Mouse (Mus musculus) bone marrow, adult 2 months (tissue): ENCODE data around the gene Unk. TPM values are rescaled to one million over a fixed set of nuclear protein-coding genes. Genes with fewer than 3 reads are reported as not detected.
"Not testable (repeated sequence)": the region's sequence is repeated elsewhere in the genome, so short reads cannot be mapped to it uniquely, and the experiment has no call there.

Experiments used
- H3K27ac ChIP-seq: fragments of 200-500 bp; 2 replicates; pipeline ENCODE4 v1.5.1; 2012; ENCODE audit warnings: low read depth, mild to moderate bottlenecking, control low read depth, inconsistent platforms, low read length; ENCODE audit not compliant: control insufficient read depth, poor library complexity, insufficient read depth
- H3K4me1 ChIP-seq: fragments of 200-500 bp; 2 replicates; pipeline ENCODE4 v1.6.1; 2011; ENCODE audit warnings: low read length; ENCODE audit not compliant: control insufficient read depth, insufficient read depth
- H3K4me3 ChIP-seq: fragments of 200-500 bp; replicated peaks from 2 replicates; pipeline ENCODE3; 2011; ENCODE audit warnings: mild to moderate bottlenecking, low read depth, low read length, control low read depth; ENCODE audit not compliant: control insufficient read depth
- CTCF ChIP-seq: fragments of 200-500 bp; IDR thresholded peaks from 2 replicates; pipeline ENCODE4 v1.5.1; 2011; ENCODE audit warnings: low read length, control low read depth; ENCODE audit not compliant: control insufficient read depth, insufficient read depth
- POLR2A ChIP-seq: fragments of 200-500 bp; IDR thresholded peaks from 2 replicates; pipeline ENCODE4 v1.6.1; 2011; ENCODE audit warnings: low read depth, mild to moderate bottlenecking, control low read depth, low read length, borderline replicate concordance; ENCODE audit not compliant: control insufficient read depth
- WGBS: fragments of 180-500 bp; shearing (Covaris S2); methylation state at CpG from one replicate; pipeline ENCODE4 v1.1.7; 2018; 5-methylcytosine and 5-hydroxymethylcytosine counted together
- polyA plus RNA-seq: library from polyadenylated mRNA; stranded (reverse); fragments of >200 nt; gene quantifications from 2 replicates; pipeline ENCODE4 v1.2.4, GENCODE M21; 2011; ENCODE audit warnings: low replicate concordance; ENCODE audit not compliant: missing spikeins, insufficient read depth, insufficient read length

Gene Unk
- polyA plus RNA-seq, 1 experiment: 43.0 TPM

DNA sequence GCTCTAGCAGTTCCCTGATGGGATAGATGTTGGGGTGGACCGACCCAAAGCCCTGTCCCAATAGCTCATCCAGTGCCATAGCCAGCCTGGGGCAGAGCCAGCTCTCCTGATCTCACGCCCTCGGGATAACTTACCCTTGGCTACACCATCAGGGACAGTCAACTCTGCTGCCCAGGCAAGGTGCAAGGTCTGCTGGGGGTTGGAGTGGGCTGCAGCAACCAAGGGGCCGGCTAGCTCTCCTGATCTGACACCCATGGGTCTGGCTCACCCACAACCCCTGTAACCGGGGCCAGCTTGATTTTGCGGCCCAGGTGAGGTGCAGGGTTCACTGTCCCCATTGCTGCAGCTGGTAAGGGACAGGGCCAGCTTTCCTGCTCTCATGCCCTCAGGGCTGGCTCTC, 61.5 kb downstream of the Unk start:
- Histone ChIP-seq H3K4me1 (peaks cover 1% of the 10 kb centered on the region; the same call in 1 of the 2 replicates), H3K4me3 (no peak overlapping the region), H3K27ac (no peak overlapping the region)
- WGBS: 83% methylated on average over 6 of the region's 6 CpGs
- TF ChIP-seq POLR2A (no peak), CTCF (no peak)

DNA sequence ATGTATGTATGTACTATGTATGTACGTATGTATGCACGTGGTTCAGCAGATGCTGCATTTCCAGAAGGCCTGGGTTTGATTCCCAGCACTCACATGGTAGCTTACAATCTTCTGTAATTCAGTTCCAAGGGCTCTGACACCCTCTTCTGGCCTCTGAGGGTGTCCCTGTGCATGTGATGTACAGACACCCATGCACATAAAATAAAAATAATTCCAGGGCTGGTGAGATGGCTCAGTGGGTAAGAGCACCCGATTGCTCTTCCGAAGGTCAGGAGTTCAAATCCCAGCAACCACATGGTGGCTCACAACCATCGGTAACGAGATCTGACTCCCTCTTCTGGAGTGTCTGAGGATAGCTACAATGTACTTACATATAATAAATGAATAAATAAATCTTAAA, 62.8 kb downstream of the Unk start:
- H3K4me3 ChIP-seq, H3K27ac ChIP-seq, H3K4me1 ChIP-seq: not testable (repeated sequence)
- WGBS: 84% methylated on average over 6 of the region's 6 CpGs

DNA sequence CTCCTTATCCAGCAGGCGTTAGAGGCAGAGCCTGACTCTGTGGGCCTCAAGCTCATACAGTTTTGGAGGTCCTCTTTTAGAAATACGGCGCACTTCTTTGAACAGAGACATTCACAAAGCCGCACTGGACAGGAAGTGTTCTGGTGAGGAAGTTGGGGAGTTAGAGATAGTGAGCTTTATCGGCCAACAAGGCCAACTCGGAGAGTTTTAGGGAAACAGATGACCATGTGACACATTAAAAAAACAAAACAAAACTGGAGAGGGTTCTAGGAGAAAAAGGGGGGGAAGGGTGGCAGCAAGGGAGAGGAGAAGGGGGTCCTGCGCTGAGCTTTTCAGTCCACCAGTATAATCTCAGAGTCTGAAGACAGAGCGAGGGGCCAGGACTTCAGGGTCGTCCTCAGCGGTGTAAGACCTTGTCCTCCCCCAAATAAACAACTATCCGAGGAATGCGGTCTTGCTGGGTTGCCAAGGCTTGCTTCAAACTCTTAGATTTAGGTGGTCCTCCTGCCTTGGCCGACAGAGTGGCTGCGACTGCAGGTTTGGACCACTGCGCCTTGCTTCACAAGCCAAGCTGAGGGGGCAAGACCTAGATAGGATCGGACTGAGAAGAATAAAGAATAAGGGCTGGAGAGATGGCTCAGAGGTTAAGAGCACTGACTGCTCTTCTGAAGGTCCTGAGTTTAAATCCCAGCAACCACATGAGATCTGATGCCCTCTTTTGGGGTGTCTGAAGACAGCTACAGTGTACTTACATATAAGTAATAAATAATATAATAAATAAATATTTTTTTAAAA, 63.8 kb downstream of the Unk start:
- TF ChIP-seq POLR2A (no peak), CTCF (no peak)
- H3K4me3 ChIP-seq: peak overlapping the region; percentile 3
- peak overlapping the region; percentile 76 for H3K27ac ChIP-seq
- 13% methylated on average over 16 of the region's 16 CpGs for WGBS
- H3K4me1 ChIP-seq: no peaks in the 10 kb centered on the region; the same call in 1 of the 2 replicates

DNA sequence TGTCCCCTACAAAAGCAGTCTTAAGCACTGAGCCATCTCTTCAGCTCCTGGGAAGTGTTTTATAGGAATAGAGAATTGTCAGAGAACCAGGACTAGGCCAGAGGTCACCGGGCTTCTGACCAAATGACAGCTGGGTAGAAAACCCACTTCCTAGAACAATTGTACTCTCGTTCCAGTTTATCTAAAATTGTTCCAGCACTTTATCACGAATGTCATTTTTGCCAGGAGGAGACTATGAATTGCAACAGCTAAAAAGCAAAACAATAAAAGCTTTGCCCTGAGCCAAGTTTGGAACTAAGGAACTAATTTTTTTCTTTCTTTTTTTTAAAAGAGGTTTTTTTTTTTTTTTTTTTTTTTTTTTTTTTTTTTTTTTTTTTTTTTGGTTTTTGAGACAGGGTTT, 65.5 kb downstream of the Unk start:
- H3K4me1 ChIP-seq: no peaks in the 10 kb centered on the region; the same call in 1 of the 2 replicates
- TF ChIP-seq CTCF (no peak), POLR2A (no peak)
- no peak overlapping the region for H3K4me3 ChIP-seq
- WGBS: 15% methylated on average over 3 of the region's 3 CpGs
- H3K27ac ChIP-seq: no peak overlapping the region

DNA sequence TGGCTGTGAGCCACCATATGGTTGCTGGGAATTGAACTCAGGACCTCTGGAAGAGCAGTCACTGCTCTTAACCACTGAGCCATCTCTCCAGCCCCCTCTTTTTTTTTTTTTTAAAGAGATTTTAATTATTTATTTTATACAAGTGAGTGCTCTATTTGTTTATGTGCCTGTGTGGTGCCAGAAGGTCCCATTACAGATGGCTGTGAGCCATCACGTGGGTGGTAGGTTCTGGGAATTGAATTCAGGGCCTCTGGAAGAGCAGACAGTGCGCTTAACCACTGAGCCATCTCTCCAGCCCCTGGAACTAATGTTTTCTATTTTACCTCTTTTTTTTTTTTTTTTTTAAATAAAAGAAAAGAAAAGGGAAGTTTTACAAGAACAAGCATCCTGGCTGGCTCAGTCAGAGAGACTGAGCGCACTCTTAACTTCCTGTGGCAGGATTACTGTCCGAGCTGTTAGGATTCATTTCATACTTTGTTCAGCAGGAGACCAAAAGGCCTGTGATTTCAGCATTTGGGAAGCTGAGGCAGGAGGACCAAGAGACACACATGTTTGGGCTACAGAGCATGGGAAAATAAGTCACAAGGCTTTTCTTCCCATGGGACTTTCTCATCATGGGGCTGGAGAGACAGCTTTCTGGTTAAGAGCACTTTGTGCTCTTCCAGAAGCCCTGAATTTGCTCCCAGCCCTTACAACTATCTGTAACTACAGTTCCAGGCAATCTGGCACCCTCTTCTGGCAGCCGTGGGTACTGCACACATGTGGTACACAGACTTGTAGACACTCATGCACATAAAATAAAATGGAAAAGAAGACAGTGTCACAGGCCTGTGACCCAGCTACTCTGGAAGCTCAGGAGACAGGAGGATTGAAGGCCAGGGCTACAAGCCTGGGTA, 66.3 kb downstream of the Unk start:
- peak; percentile 60 for TF ChIP-seq CTCF
- TF ChIP-seq POLR2A: no peak
- 43% methylated on average over 5 of the region's 5 CpGs for WGBS
- H3K4me1 ChIP-seq: no peaks in the 10 kb centered on the region; the same call in 1 of the 2 replicates
- no peak overlapping the region for H3K27ac ChIP-seq
- H3K4me3 ChIP-seq: no peak overlapping the region

DNA sequence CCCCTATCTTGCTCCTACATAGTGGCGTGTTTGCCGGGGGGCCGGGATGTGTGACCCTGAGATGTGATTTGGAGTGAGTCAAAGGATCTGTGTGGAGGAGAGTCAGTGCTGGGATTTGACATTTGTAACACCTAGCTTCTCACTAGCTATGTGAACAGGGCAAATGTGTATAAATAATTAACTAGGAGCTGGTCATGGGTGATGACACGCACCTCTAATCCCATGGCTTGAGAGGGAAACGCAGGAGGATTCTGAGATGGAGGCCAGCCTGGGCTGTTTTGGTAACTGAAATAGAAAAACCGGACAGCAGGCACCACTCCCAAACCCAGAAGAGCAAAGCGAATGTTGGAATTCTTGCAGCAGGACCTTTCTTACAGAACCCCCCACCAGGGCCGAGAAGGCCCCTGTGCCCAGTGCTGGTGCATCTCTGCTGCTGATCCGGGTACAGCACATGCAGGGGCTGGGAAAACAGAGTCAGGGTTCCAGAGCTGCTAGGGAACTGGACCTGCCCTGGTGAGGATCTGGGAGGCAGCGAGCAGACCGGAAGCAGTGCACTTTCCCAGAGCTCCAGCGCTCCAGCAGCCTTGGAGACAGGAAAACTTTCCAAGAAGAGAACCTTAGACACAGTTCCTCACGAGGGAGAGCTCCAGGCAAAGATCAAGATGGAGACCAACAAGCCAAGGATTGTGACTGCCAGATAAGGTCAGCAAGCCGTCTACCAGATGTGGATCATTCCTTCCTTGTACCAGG, 68.8 kb downstream of the Unk start:
- 82% methylated on average over 14 of the region's 14 CpGs for WGBS
- no peak overlapping the region for H3K4me3 ChIP-seq
- TF ChIP-seq POLR2A: no peak
- no peak for TF ChIP-seq CTCF
- H3K4me1 ChIP-seq: no peaks in the 10 kb centered on the region; the same call in none of the 2 replicates
- no peak overlapping the region for H3K27ac ChIP-seq

DNA sequence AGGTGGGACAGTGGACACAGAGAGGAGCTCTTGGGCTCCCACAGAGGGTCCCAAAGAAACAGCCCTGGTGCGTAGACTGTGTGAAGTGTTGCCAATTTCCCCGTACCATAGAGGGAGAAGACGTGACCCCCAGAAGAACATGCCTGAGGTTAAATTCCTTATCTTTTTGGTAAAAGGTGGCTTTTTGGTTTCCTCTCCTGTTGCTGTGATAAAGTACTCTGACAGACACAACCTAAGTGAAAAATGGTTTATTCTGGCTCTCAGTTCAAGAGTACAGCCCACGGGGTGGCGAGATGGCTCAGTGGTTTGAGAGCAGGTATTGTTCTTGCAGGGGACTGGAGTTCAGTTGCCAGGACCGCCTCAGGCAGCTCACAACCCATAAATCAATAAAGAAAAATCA, 69.3 kb downstream of the Unk start:
- TF ChIP-seq POLR2A (no peak), CTCF (no peak)
- no peaks in the 10 kb centered on the region; the same call in none of the 2 replicates for H3K4me1 ChIP-seq
- no peak overlapping the region for H3K4me3 ChIP-seq
- 52% methylated on average over 6 of the region's 6 CpGs for WGBS
- no peak overlapping the region for H3K27ac ChIP-seq

DNA sequence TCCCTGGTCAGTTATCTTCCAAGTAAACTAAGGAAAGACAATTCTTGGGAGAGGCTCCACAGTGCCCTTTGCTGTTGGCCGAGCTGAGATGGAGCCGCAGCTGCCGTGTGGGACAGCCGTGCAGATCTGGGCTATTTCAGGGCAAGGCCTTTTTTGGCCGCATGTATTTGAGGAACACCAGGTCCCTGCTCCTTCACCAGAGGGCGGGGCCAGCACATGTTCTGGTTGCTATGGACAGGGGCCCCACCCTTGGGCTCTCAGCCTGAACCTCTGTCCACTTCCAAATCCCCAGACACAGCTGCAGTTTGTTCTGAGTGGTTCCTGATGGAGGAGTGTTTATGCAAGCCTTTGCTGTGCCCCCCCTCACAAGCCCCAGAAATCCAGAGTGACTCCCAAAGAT, 70.3 kb downstream of the Unk start:
- Histone ChIP-seq H3K4me1 (no peaks in the 10 kb centered on the region; the same call in none of the 2 replicates), H3K4me3 (no peak overlapping the region), H3K27ac (no peak overlapping the region)
- TF ChIP-seq CTCF (no peak), POLR2A (no peak)
- WGBS: 52% methylated on average over 6 of the region's 6 CpGs
